Mouse (Mus musculus) testis, adult 2 months (tissue): Measurements from ENCODE around the gene Elfn2.

Experiments used
- CTCF ChIP-seq: fragments of 200-500 bp; IDR thresholded peaks from 2 replicates; pipeline ENCODE4 v1.5.1; 2012; ENCODE audit warnings: low read depth, mild to moderate bottlenecking, inconsistent platforms, low read length, moderate library complexity; ENCODE audit not compliant: control insufficient read depth, insufficient read depth, insufficient replicate concordance
- POLR2A ChIP-seq: fragments of 200-500 bp; IDR thresholded peaks from 2 replicates; pipeline ENCODE4 v1.6.1; 2012; ENCODE audit warnings: low read depth, mild to moderate bottlenecking, inconsistent platforms, low read length, moderate library complexity; ENCODE audit not compliant: control insufficient read depth

DNA sequence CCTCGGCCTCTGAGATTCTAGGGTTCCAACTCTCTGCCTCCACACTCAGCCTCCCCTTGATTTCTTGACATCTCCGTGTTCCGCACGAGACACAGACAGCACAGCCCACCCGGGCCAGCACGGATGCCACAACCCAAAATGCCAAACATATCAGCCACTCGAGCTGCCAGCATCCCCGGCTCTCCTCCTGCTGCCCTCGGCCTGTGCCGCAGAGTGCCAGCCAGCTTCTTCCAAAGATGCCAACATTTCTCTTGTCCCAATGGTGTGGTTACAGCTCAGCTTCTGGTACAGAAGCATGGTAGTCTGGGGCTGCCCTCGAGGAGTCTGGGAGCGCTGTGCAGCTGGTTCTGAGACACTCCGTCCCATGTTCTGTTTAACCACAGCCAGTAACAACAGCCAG lies 92.3 kb downstream of the Elfn2 start:
- no peak for TF ChIP-seq POLR2A
- TF ChIP-seq CTCF: no peak
